Mouse (Mus musculus) lung, postnatal 36 days (tissue): ENCODE measurements around the gene Sulf2.
"Not testable (repeated sequence)": the region's sequence is repeated elsewhere in the genome, so short reads cannot be mapped to it uniquely, and the experiment has no call there.

Source experiments
- DNase-seq: peaks from one replicate; pipeline ENCODE4 v3.0.0; 2022; ENCODE audit warnings: mixed read lengths

Sulf2 gene

DNA sequence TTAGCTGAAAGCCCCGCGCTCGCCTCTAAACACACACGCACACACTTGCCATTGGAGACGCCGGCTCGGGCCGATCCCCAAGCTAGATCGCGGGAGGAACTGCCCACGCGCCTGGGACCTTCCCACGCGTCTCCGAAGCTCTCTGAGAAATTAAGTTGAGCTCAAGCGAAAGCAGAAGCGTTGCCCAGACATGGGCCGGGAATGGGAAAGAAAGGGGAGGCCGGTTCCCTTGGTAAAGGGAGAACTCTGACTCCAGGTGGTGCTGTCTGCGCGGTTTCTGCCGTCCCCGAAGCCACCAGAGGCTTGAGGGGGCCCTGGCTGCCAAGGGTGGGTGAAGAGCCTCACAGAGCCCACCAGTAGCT, at the start of gene Sulf2:
Gene Sulf2 (minus strand): TSS at position 210 of the 362 bp plus-strand sequence.
- peak; percentile 82 for DNase-seq

DNA sequence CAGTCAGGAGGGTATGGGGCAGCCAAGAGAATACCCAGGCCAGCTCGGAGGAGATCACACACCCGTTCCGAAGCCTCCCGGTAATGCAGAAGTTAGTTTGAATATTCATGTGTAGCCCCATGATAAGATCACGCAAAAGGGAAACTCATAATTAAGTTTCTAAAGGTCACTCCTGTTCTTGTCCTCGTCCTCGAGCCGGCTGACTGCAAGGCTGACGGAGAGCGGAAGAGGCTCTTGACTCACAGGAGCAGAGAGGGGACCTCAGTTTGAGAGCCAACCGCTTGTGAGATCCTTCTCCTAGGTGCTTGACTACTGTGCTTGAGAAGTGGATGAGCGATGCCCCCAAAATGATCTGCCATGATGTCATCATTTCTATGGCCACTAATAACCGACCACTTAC, 48.7 kb upstream of the Sulf2 start:
- DNase-seq = no peak

DNA sequence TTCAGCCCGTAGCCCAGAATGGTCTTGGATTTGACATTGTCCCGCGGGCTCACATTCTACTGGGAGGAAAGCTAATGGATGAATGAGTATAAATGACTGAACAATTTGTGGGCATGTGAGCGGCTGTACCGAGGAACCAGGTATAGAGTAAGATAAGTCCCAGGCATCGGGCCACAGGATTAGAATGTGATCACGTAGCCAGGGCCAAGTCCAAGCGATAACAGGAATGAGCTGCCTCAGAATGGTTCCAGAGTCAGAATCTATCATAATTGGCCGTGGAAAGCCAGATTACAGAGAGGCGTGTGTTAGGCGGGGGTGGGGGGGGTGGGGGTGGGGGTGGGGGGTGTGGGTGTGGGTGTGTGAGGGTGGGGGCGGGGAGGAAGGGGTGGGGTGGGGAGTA, 48.2 kb upstream of the Sulf2 start:
- DNase-seq = no peak

DNA sequence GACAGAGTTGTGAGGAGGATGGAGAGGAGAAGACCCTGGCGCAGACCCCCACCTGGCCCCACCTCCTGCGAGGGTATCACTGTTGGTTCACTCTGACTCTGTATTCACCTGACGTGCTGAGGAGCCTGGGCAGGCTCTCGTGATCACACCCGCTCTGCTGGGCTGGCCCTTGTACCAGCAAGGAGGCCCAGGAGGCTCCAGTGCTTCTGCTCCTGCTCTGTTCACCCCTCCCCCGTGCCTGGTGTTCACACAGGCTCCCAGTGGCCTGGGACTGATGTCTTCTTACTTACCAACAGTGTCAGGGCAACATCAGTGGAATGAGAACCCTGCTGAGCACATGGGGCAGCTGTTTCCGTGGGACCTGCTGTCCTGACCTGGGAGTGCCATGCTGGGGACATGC, 42.5 kb upstream of the Sulf2 start:
- DNase-seq = no peak

DNA sequence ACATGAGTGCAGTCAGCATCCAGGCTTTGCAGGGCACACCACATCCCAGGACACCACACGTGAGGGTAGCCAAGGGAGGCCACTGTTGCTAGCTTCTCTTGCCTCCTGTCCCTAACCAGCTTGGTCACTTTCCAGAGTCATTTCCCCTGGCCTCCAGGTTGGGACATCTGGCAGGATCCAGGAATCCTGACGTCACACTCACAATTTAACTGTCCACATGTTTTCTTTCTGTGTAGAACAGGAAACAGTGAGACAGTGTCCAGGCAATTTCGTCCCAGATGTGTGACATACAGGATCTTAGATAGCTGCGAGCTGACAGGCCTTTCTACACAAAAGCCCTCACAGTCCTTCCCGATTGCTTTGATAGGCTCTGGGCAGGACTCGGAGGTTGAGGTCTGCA, 41.6 kb upstream of the Sulf2 start:
- no peak for DNase-seq

DNA sequence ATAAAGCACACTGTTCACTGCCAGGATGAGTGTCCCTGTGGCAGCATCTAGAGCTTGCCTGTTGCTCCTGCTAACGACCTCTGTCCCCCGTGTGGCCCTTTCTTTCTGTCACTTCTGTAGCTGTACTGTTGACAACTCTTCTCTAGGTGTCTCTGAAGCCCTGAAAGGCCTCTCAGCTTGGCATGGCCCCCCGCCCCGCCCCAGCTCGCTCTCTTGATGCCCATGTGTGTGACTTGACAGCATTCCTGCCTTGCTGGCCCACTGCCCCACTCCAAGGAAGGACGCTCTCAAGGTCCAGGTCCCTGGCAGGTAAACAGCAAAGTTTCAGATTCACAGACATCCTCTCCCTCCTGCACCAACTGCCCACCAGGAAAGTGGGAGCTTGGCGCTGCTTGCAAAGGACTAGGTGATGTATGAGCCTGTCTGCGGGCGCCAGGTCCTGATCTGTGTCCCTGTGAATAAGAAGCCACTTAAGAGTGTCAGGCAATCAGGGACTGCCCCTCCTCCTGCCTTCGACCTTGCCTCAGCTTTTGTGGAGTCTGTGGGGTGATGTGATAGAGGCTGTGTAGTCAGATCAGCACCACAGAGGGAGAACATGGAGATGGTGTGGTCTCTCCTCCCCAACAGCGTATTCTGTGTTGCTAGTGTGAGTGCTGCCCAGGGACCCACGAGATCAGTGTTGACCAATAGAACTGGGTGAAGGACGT, 40.8 kb upstream of the Sulf2 start:
- no peak for DNase-seq

DNA sequence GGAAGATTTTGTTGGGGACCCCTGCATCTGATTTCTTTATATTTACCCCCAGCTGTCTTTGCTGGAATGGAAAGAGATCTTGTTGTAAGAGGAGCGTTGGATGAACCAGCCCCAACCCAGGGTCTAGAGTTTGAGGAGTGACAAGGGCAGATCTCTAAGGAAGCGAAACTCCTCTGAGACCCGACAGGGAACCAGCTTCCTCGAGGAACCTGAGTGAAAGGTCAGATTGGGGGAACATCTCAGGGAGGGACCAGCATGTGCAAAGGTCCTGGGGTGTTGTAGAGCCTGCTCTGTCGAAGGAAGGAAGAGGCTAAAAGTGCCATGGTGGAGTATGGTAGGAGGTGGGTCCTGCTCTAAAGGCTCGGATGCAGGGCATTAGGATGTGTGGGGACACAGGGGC, 39.6 kb upstream of the Sulf2 start:
- DNase-seq = peak; percentile 32

DNA sequence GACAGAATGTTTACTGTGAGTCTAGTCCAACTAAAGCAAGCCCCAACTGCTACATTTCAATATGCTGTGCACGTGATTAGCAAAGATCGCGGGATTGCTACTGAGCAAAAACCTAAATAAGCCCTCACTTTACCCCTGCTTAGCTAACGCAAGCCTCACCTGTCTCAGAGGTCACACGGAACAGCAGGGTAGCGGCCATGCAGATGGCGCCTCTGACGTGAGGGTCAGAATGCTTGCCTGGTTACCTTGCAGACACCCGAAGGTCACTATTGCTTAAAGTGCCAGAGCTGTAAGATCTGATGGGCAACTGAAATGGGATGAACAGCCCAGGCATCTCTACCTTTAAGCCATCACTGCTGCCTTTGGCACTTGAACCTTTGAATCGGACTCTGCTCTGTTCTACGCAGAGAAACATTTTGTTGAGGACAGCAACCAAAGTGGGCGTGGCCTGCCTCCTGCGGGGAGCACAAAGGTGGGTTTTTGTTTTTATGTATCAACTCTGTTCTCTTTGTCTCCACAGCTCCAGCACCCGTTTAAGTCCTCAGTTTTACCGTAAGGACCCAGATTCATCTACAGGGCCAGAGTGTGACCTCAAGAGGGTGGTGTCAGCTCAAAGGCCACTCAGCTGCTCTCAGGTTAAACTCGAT, 38.8 kb upstream of the Sulf2 start:
- no peak for DNase-seq

DNA sequence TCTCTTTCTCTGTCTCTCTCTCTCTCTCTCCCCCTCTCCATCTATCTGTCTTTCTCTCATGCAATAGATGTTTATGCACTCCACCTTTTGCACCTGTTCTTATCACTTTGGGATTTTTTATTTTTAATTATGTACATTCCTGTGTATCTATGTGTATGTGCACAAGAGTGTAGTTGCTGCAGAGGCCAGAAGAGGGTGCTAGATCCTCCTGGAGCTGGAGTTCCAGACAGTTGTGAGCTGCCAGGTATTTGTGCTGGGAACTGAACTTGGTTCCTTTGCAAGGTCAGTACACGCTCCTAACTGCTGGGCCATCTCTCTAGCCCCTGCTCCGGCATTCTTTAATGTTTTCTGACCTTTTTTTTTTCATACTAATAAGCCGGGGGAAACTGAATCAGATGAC, 38.0 kb upstream of the Sulf2 start:
- DNase-seq = no peak

DNA sequence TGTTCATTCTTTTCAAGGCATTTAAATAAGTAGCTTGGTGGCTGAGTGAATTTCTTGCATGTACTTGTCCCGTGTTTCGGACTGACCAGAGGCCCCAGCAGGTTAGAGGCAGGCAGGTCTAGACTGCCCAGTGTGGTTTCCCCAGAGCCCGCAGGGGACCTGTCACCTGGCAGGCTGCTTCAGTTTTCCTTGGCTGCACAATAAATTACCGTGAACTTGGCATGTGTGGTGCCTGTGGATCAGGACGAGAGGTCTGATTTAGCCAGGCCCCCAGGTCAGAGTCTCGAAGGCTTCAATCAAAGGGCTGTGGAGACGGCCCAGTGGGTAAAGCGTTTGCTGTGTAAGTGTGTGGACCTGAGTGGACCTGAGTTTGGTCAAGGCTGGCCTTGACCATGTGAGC, 35.4 kb upstream of the Sulf2 start:
- no peak for DNase-seq

DNA sequence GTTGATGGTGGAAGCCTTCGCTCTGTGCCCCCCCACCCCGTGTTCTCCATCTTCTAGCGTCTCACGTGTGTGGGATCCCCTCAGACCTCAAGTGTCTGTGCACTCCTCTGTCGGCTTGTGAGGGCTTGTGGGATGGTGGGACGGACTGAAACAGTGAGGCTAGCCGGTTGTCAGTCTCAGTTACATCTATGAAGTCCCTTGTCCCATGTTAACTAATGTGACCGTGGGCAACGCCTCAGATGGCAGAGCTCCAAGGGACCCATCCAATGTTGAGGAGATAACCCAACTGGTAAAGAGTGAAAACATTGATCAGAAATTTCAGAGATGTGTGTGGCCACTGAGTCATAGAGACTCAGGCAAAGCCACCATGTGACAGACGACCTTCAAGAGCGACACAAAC, 33.7 kb upstream of the Sulf2 start:
- DNase-seq = no peak

DNA sequence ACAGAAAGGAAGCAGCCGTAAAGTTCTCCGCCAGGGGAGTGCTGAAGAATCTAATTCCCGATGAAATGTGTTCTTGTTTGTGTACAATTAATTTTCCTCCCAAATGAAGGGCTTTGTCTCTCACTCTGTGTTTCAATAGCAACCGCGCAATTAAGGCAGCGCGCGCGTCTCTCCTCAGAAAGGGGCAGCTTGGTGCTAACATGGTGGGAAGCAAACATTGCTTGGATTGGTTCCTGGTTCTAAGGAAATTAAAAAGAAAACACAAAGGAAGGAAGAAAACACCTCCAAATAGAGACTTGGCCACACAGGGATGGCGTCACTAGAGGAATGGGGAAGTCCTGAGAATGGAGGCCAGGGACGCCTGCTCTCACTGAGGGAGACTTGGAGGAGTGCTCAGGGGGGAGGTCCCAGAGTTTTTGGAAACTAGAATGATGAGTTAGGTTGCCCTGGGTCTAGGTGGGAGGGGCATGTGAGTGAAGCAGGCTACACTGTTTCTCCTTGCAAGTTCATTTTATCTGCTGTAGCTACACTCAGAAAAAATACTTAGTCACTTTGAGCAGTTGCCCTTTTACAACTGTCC, 32.5 kb upstream of the Sulf2 start:
- not testable (repeated sequence) for DNase-seq

DNA sequence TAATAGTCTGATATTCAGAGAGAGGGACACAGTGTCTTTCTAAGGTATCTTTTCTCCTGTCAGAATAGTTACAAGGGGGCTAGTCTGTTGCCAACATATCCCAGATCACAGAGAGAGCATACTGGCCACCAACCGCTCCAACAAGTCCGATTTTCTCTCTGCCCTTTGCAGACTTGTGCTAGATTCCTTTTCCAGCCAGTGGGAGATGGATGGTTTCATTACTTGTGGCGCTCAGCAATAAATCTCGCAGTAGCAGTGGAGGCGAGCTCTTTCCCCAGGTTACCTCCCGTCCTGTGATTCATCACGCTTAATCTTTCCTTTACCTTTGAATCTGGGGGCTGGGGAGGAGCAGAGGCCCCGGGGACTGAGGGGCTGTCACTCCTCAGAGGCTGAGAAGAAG, 31.9 kb upstream of the Sulf2 start:
- DNase-seq = not testable (repeated sequence)

DNA sequence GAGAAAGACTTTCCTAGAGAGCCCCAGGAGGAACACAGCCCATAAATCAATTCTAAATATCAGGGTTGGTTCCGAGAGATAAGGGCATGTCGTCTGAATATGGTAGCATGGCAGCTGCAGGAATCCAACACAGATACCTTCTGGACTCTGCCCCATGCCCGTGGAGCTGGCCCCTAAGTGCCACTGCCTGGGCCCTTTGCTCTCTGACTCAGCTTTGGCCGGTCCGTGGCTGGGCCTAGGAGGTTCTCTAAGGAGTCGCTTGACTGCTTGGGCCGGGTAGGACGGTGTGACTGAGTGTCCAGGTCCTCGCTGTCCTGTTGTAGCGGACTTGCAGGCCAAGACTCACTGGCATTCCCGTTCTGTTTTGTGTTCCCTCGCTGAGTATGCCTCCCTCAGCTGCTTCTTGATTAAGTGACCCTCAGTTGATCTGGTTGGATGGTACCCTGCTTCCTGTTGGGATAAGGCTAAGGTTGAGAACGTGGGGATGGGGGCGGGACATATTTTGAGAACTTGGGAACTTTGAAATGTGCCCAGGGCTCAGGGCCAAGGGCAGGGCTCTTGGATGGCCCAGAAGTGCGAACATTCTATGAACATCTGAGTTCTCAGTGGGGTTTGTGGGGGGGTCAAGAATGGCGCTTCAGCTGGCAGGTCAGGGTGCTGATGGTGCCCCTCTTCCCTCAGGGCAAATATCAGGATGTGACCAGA, 30.9 kb upstream of the Sulf2 start:
- DNase-seq = no peak

DNA sequence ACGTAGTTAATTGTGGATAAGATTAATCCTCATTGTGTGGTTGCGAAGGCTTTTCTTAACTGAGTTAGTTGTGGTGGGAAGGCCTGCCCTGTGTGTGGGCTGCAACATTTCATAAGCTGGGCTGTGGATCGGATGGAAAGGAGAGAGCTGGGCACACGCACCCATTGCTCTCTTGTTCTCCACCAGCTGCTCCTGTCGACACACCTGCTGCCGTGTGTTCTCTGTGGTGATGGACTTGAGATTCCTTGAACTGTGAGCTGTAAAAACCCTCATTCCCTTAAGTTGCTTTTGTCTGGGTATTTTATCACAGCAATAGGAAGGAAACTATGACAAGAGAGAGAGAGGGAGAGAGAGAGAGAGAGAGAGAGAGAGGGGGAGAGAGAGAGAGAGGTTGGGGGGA, 30.3 kb upstream of the Sulf2 start:
- DNase-seq = no peak

DNA sequence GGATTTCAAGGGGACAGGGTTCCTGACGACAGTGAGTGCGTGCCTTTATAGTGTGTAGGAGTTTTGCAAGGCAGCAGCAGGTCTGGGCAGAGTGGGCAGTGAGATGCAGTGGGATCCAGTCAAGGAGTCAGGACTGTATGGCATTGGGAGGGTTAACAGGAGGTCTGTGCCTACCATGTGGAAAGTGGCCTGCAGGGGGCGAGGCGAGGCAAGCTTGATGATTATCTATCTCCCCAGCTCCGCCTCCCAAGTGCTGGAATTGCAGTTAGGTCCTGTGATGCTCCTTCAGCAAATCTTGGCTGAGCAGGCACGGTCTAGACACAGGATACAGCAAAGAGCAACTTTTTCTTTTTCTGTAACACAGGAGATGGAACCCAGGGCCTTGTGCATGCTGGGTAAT, 29.0 kb upstream of the Sulf2 start:
- no peak for DNase-seq

DNA sequence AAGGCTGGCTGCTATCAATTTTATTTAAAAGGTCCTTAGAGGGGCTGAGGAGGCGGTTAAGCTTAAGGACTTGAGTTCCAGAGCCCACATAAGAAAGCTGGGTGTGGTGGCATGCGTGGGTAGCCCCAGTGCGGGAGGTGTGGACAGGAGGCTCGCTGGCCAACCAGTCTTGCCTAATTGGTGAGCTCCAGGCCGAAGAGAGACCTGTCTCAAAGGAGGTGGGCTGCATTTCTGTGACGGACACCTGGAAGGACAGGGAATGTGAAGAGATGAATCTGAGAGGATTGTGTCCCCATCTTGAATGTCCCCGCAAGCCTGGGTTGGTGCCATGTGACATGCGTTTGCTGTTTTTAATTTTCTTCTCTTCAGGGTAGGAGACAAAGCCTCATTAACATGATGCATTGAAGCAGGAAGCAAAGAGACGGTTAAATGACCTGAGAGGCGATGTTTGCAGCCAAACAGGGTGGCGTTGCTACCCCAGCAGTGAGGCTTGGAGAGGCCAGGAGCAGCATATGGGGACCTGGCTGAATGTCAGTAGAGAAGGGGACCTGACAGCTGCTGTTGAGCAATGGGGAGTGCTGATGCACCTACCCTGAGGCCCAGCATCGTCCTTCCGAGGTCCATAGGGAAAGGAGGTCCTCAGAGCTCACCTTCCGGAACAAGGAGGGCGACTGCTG, 26.7 kb upstream of the Sulf2 start:
- no peak for DNase-seq

DNA sequence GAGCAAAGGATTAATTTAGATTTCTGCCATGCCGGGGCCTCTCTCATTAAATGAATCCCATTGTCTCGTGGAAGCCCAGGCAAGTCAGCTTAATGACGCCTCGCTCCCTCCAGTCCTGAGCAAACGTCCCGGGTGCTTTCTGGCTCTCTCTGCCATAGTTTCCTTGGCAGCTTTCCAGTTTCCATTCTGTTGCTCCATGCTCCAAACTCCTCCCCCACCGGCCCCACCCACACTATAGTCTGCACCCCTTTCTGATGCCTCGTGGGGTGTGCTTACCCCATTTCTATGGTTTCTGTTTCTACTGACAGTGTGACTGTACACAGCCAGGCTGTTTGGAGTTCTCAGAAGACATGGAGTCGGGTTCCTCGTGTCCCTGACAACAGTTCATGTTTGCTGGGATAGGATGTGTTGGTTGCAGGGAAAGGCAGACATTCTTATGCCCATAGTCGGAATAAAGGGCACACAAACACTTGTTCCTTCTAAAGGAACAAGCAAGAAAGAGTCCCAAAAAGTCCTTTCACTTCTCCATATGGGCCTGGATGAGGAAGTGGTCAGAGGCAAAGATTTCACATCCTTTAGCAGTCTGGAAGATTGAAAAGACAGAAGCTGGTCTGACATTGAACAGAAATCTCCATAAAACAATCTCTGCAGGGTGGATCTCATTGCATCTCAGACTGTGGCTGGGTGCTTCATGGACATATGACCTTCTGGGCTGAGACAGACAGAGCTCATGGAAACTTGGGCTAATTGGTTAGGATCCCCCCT, 25.5 kb upstream of the Sulf2 start:
- peak; percentile 91 for DNase-seq

DNA sequence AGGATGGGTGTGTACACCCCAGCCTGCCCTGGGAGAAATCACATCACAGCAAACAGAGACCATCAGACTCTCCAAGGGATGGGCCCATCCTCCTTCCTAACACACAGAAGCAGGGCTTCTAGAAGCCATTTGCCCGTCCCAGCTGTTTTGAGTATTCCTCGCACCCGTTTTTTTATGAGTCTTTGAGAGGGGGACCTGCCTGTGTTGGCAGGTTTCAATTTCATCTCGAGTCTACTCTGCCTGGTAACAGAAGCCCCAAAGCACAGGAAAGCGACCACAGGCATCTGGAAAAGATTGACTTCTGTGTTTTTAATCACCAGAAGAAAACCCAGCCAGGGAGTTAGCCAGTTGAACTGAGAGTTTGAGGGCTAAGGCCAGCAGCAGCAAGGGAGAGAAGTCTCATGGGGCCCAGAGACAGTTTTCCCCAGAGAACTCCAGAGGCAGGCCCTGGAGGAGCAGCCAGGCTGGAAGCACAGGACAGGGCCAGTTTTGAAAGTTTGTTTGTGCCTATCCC, 24.7 kb upstream of the Sulf2 start:
- no peak for DNase-seq

DNA sequence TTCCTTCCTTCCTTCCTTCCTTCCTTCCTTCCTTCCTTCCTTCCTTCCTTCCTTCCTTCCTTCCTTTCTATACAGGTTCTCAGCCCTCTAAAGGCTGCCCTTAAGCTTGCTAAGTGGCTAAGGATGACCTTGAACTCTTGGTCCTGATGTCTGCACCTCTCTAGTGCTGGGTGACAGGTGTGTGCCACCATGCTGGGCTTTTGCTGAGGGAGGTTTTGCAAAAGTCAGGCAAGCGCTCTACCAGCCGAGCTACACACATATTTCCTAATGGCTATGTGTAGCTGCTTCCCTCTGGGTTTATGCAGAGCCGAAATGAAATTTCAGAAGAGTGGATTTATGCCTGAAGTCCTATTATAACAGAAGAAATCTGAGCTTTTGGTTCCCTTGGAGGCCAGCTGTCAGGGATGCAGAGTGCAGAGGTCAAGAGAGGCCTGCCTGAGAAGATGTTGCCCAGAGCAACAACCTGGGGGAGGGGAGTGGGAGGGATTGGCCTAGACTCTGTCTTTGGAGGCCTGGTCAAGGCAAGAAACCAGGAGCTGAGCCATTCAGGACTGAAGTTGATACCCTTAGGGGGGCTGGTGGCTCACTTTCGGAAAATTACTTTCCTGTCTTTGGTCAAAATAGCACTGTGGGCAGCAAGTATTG, 24.1 kb upstream of the Sulf2 start:
- peak; percentile 50 for DNase-seq

DNA sequence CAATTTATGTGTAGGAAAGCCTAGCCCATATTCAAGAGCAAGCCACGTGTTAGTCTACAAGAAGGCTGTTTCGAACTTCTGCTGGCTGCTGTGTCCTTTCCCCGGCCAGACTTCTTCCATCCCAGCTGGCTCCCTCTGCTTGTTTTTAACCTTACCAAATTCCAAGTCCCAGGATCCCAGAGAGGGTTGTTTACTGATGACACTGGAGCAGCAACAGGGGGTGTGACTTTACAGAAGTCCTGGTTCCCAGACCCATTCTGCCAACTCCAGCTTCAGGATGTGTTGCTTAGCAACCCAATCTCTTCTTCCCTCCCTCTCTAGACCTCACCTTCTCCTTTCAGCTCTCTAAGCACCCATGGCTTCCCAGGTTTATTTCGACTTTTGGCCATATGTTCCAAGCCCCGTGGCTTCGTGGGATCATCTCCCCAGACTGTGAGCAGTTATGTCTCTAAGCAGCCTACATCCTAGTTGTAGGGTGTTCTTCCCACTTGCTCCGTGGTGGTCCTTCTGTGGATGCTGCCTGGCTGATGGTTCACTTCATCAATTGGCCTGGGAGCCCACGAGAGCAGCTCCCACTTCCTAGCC, 20.2 kb upstream of the Sulf2 start:
- DNase-seq = no peak
